Mouse (Mus musculus): ENCODE results near the gene Lmtk2. TPM values are rescaled to one million over a fixed set of nuclear protein-coding genes. Genes with fewer than 3 reads are reported as not detected.

The Lmtk2 gene
- 4.4 and 4.6 TPM in 2 replicates for polyA plus RNA-seq (2014; fragmentation: Nextera tagmentation; extraction: Ambion mirVana)

- peak; percentile 98 for ATAC-seq (ENCODE audit: insufficient number of reproducible peaks, low FRiP score, low TSS enrichment, low read depth)
- DNase-seq (ENCODE audit: low spot score) = peak; percentile 95
- H3K27me3 ChIP-seq (ENCODE audit: control insufficient read depth, insufficient read depth, low read length) = no peaks in the 10 kb centered on the region
- peak within 1 kb of the TSS; percentile 83 for H3K4me2 ChIP-seq (ENCODE audit: low read depth, severe bottlenecking)
- 0 out of 2 replicates have a peak within 1 kb of the TSS, but pooled peaks have one; percentile 21 for H3K27ac ChIP-seq (replicated peaks; ENCODE audit: low read depth, low read length)
- peak within 1 kb of the TSS; percentile 97 for H3K4me3 ChIP-seq (ENCODE audit: low read depth, low read length)
- no peaks in the 10 kb centered on the region for H3K36me3 ChIP-seq (ENCODE audit: control insufficient read depth, insufficient read depth, low read length)
- under 1% methylated on average over 68 of the region's 90 CpGs for WGBS
- no peaks in the 10 kb centered on the region for H3K9me3 ChIP-seq (ENCODE audit: control insufficient read depth, low read length)
- H3K4me1 ChIP-seq (ENCODE audit: control insufficient read depth, insufficient read depth, low read length) = no peaks in the 10 kb centered on the region
- peak within 1 kb of the TSS; percentile 87 for H3K9ac ChIP-seq (ENCODE audit: low read length)
These were observed at the start of gene Lmtk2 for GRCm38 (mm10) chr5:144100149-144100935. Gene Lmtk2 (plus strand): TSS chr5:144100436.

GRCm38 (mm10) chr5:144051268-144051667 is 49.0 kb upstream of the Lmtk2 start:
- no peaks in the 10 kb centered on the region for H3K9me3 ChIP-seq (ENCODE audit: control insufficient read depth, low read length)
- DNase-seq (ENCODE audit: low spot score) = no peak
- H3K9ac ChIP-seq (ENCODE audit: low read length) = no peak overlapping the region
- H3K4me2 ChIP-seq (ENCODE audit: low read depth, severe bottlenecking) = no peak overlapping the region
- no peak for ATAC-seq (ENCODE audit: insufficient number of reproducible peaks, low FRiP score, low TSS enrichment, low read depth)
- H3K4me3 ChIP-seq (ENCODE audit: low read depth, low read length) = no peak overlapping the region
- no peaks in the 10 kb centered on the region for H3K27me3 ChIP-seq (ENCODE audit: control insufficient read depth, insufficient read depth, low read length)
- H3K4me1 ChIP-seq (ENCODE audit: control insufficient read depth, insufficient read depth, low read length) = no peaks in the 10 kb centered on the region
- H3K36me3 ChIP-seq (ENCODE audit: control insufficient read depth, insufficient read depth, low read length) = no peaks in the 10 kb centered on the region
- H3K27ac ChIP-seq (replicated peaks; ENCODE audit: low read depth, low read length) = no peak overlapping the region

DNA sequence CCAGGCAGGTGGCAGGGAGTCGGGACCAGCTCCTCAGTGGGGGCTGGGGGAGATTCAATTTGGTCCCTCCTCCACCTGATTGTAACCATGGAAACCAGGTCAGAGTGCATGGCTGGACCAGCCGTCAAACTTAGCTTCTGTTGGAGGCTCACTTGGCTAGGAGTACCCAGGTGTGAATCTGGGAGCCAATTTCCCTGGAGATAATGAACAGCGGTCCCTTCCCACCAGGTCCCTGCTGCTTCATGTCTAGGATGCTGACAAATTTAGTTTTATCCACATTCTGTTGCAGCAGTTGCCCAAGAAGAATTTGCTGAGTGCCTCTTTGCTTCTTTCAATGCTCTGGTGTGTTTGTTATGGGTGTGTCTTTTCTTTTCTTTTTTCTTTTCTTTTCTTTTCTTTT is 46.8 kb upstream of the Lmtk2 start:
- Histone ChIP-seq H3K9ac (ENCODE audit: low read length) (no peak overlapping the region), H3K4me2 (ENCODE audit: low read depth, severe bottlenecking) (no peak overlapping the region), H3K36me3 (ENCODE audit: control insufficient read depth, insufficient read depth, low read length) (no peaks in the 10 kb centered on the region), H3K4me3 (ENCODE audit: low read depth, low read length) (no peak overlapping the region), H3K27me3 (ENCODE audit: control insufficient read depth, insufficient read depth, low read length) (no peaks in the 10 kb centered on the region), H3K4me1 (ENCODE audit: control insufficient read depth, insufficient read depth, low read length) (no peaks in the 10 kb centered on the region), H3K9me3 (ENCODE audit: control insufficient read depth, low read length) (no peaks in the 10 kb centered on the region), H3K27ac (replicated peaks; ENCODE audit: low read depth, low read length) (no peak overlapping the region)
- 54% methylated on average over 3 of the region's 3 CpGs for WGBS
- DNase-seq (ENCODE audit: low spot score) (no peak), ATAC-seq (ENCODE audit: insufficient number of reproducible peaks, low FRiP score, low TSS enrichment, low read depth) (no peak)

DNA sequence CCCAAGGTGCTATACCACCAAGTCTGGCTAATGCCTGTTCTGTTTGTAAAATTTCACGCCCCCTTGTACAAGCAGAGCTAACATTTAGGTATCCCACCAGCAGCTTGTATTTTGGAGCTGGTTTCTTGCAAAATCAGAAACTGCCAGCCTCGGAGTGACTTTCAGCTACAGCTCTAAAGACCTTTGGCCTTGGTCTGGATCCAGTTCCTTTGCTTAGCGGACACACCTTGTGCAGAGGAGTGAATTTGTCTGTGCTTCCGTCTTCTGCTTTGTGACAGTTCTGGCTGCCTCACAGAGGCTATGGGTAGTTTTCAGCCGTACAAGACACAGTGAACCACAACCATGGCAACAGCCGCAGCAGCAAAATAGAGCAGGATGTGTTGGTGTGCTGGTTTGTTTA is 45.9 kb upstream of the Lmtk2 start:
- no peaks in the 10 kb centered on the region for H3K36me3 ChIP-seq (ENCODE audit: control insufficient read depth, insufficient read depth, low read length)
- H3K9ac ChIP-seq (ENCODE audit: low read length) = no peak overlapping the region
- no peak overlapping the region for H3K4me2 ChIP-seq (ENCODE audit: low read depth, severe bottlenecking)
- no peak overlapping the region for H3K27ac ChIP-seq (replicated peaks; ENCODE audit: low read depth, low read length)
- no peak overlapping the region for H3K4me3 ChIP-seq (ENCODE audit: low read depth, low read length)
- no peaks in the 10 kb centered on the region for H3K27me3 ChIP-seq (ENCODE audit: control insufficient read depth, insufficient read depth, low read length)
- ATAC-seq (ENCODE audit: insufficient number of reproducible peaks, low FRiP score, low TSS enrichment, low read depth) (no peak), DNase-seq (ENCODE audit: low spot score) (no peak)
- WGBS = 91% methylated on average over 6 of the region's 6 CpGs
- no peaks in the 10 kb centered on the region for H3K4me1 ChIP-seq (ENCODE audit: control insufficient read depth, insufficient read depth, low read length)
- no peaks in the 10 kb centered on the region for H3K9me3 ChIP-seq (ENCODE audit: control insufficient read depth, low read length)

- 73% methylated on average over 5 of the region's 5 CpGs for WGBS
- Histone ChIP-seq H3K9me3 (ENCODE audit: control insufficient read depth, low read length) (no peaks in the 10 kb centered on the region), H3K27ac (replicated peaks; ENCODE audit: low read depth, low read length) (no peak overlapping the region), H3K4me3 (ENCODE audit: low read depth, low read length) (no peak overlapping the region), H3K36me3 (ENCODE audit: control insufficient read depth, insufficient read depth, low read length) (no peaks in the 10 kb centered on the region), H3K27me3 (ENCODE audit: control insufficient read depth, insufficient read depth, low read length) (no peaks in the 10 kb centered on the region), H3K4me1 (ENCODE audit: control insufficient read depth, insufficient read depth, low read length) (no peaks in the 10 kb centered on the region), H3K9ac (ENCODE audit: low read length) (no peak overlapping the region), H3K4me2 (ENCODE audit: low read depth, severe bottlenecking) (no peak overlapping the region)
- DNase-seq (ENCODE audit: low spot score) (no peak), ATAC-seq (ENCODE audit: insufficient number of reproducible peaks, low FRiP score, low TSS enrichment, low read depth) (no peak)
These were observed 36.1 kb upstream of the Lmtk2 start for GRCm38 (mm10) chr5:144064093-144064492.

DNA sequence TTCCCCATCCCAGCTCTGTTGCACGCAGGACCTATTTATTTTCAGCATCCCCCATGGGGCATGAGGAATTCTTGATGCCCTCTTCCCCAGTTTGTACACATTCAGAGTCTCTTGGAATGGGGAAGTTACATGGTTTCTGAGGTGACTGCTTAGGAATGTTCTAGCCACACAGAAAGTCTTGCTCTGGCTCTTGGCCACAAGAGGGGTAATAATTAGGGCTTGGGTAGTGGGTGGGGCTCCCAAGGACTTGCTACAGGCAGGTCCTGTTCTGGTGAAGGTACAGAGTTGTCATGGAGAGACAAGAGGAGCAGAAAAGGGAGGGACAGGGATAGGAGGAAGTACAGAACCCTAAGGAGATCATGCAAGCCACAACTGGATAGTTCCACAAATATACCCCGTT is 34.2 kb upstream of the Lmtk2 start:
- Histone ChIP-seq H3K4me1 (ENCODE audit: control insufficient read depth, insufficient read depth, low read length) (no peaks in the 10 kb centered on the region), H3K9me3 (ENCODE audit: control insufficient read depth, low read length) (no peaks in the 10 kb centered on the region), H3K36me3 (ENCODE audit: control insufficient read depth, insufficient read depth, low read length) (no peaks in the 10 kb centered on the region), H3K27ac (replicated peaks; ENCODE audit: low read depth, low read length) (no peak overlapping the region), H3K9ac (ENCODE audit: low read length) (no peak overlapping the region), H3K4me3 (ENCODE audit: low read depth, low read length) (no peak overlapping the region), H3K4me2 (ENCODE audit: low read depth, severe bottlenecking) (no peak overlapping the region), H3K27me3 (ENCODE audit: control insufficient read depth, insufficient read depth, low read length) (no peaks in the 10 kb centered on the region)
- ATAC-seq (ENCODE audit: insufficient number of reproducible peaks, low FRiP score, low TSS enrichment, low read depth) = no peak
- 87% methylated on average over 2 of the region's 2 CpGs for WGBS
- DNase-seq (ENCODE audit: low spot score) = no peak

DNA sequence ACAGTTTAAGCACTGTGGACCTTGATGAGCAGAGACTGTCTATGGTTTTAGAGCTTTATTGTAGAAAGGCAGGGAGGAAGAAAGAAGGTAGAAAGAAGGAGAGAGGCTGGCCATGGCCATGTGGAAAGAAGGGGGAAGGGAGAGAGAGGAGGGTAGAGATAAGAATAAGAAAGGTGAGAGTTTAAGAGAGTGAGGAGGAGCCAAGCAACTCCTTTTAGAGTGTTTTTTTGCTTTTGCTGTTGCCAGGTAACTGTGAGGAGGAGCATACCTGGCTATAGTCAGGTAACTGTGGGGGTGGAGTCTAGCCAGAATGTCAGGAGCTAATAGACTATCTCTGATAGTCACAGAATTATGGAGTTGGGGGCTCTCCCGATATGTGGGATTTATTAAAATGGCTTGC is 30.2 kb upstream of the Lmtk2 start:
- Histone ChIP-seq H3K27ac (replicated peaks; ENCODE audit: low read depth, low read length) (no peak overlapping the region), H3K4me3 (ENCODE audit: low read depth, low read length) (no peak overlapping the region), H3K27me3 (ENCODE audit: control insufficient read depth, insufficient read depth, low read length) (no peaks in the 10 kb centered on the region), H3K36me3 (ENCODE audit: control insufficient read depth, insufficient read depth, low read length) (no peaks in the 10 kb centered on the region), H3K9ac (ENCODE audit: low read length) (no peak overlapping the region), H3K9me3 (ENCODE audit: control insufficient read depth, low read length) (no peaks in the 10 kb centered on the region), H3K4me2 (ENCODE audit: low read depth, severe bottlenecking) (no peak overlapping the region), H3K4me1 (ENCODE audit: control insufficient read depth, insufficient read depth, low read length) (no peaks in the 10 kb centered on the region)
- WGBS = 90% methylated on average over 1 of the region's 1 CpGs
- no peak for ATAC-seq (ENCODE audit: insufficient number of reproducible peaks, low FRiP score, low TSS enrichment, low read depth)
- DNase-seq (ENCODE audit: low spot score) = no peak

DNA sequence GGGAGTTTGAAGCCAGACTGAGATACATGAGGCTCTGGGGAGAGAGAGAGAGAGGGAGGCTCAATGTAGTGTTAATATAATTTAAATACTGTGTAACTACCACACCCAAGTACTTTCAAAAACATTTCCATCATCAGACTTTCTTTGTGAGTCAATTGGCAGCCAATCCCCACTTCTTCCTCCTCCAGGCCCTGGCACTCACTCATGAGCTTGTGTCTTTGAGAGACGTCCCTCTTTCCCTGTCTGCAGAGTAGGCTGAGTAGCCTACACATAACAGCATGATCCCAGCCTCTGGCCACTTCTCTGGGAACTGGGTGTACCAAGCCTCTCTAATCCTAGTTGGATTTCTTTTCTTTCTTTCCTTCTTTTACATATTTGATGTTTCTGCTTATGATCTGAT is 29.0 kb upstream of the Lmtk2 start:
- Histone ChIP-seq H3K27ac (replicated peaks; ENCODE audit: low read depth, low read length) (no peak overlapping the region), H3K36me3 (ENCODE audit: control insufficient read depth, insufficient read depth, low read length) (no peaks in the 10 kb centered on the region)

GRCm38 (mm10) chr5:144077541-144077940 is 22.7 kb upstream of the Lmtk2 start:
- Histone ChIP-seq H3K9ac (ENCODE audit: low read length) (no peak overlapping the region), H3K36me3 (ENCODE audit: control insufficient read depth, insufficient read depth, low read length) (no peaks in the 10 kb centered on the region), H3K4me3 (ENCODE audit: low read depth, low read length) (no peak overlapping the region), H3K4me2 (ENCODE audit: low read depth, severe bottlenecking) (no peak overlapping the region), H3K27ac (replicated peaks; ENCODE audit: low read depth, low read length) (no peak overlapping the region), H3K9me3 (ENCODE audit: control insufficient read depth, low read length) (no peaks in the 10 kb centered on the region; the same call in 1 of the 2 replicates), H3K27me3 (ENCODE audit: control insufficient read depth, insufficient read depth, low read length) (no peaks in the 10 kb centered on the region), H3K4me1 (ENCODE audit: control insufficient read depth, insufficient read depth, low read length) (no peaks in the 10 kb centered on the region)
- ATAC-seq (ENCODE audit: insufficient number of reproducible peaks, low FRiP score, low TSS enrichment, low read depth) = no peak
- no peak for DNase-seq (ENCODE audit: low spot score)
- 70% methylated on average over 1 of the region's 1 CpGs for WGBS

More for the DNA sequence above, 29.0 kb upstream of the Lmtk2 start:
- H3K4me3 ChIP-seq (ENCODE audit: low read depth, low read length) = no peak overlapping the region
- no peaks in the 10 kb centered on the region for H3K9me3 ChIP-seq (ENCODE audit: control insufficient read depth, low read length)
- no peak for DNase-seq (ENCODE audit: low spot score)
- WGBS = 58% methylated on average over 1 of the region's 1 CpGs
- no peak overlapping the region for H3K9ac ChIP-seq (ENCODE audit: low read length)
- no peak overlapping the region for H3K4me2 ChIP-seq (ENCODE audit: low read depth, severe bottlenecking)
- no peaks in the 10 kb centered on the region for H3K27me3 ChIP-seq (ENCODE audit: control insufficient read depth, insufficient read depth, low read length)
- no peaks in the 10 kb centered on the region for H3K4me1 ChIP-seq (ENCODE audit: control insufficient read depth, insufficient read depth, low read length)
- ATAC-seq (ENCODE audit: insufficient number of reproducible peaks, low FRiP score, low TSS enrichment, low read depth) = no peak
